Mouse (Mus musculus) T-helper 2 cell (primary cell): Measurements from ENCODE around the gene Mrps27.

Experiments used
- in situ Hi-C: fragments of 300-600 bp; cut with MboI, MseI; formaldehyde crosslinking; loops from one replicate; pipeline ENCODE4 v1.15.1; 2025; ENCODE audit warnings: high pct_unique_total_duplicates

Gene Mrps27

DNA sequence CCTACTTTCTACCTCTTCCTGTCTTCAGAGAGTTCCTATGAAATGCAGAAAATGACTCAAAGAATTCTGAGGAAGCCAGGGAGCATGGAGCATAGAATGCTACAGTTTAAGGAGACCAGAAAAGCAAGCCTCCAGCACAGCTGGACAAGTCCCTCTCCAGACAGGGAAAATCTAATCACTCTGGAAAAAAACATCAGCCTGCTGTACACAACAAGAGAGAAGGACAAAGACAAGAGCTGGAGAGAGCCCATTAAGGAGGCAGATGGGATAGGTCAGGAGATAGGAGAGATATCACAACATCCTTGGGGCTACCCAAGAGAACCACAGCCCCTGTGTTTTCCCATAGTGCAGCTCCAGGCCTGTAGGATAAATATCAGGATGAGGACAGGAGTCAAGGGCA is 92.5 kb downstream of the Mrps27 start:
- in situ Hi-C loops: no loop called here

DNA sequence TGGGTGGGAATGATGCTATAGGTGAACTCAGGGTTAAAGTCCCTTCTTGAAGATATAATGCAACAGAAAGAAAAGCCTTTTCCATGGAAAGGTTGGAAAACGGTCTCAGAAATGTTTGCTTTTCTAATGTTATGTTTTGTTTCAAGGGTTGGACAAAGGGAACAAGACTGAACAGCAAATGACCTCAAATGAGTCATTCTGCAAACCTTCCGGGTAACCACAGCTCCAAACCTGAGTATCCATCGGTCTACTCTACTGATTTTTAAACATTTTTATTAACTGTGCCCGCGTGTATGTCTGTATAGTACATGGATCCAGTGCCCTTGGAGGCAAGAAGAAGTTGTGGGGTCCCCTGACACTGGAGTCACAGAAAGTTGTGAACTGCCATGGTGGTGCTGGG is 94.8 kb downstream of the Mrps27 start:
- in situ Hi-C loops: no loop called here

DNA sequence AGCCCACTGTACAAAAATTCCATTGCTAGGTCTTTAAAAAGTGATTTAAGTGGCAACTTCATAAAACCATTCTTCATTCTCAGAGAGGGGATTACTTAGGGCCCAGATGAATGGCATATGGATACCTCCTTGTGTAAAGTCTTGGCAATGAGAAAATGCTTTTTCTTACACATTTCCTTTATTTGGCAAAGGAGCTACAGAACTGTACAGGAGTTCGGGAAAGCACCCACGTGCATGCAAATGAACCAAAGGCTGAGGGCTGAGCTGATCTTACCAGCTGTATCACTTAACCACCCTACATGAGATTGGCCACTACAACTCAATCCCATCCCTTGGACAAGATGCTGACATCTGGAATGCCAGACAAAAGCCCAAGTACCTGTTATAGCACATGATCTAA is 95.6 kb downstream of the Mrps27 start:
- in situ Hi-C loops: loop anchor here (10.0 kb wide), 1 partner anchor 1285 kb away; no protein-coding TSS in a partner anchor

DNA sequence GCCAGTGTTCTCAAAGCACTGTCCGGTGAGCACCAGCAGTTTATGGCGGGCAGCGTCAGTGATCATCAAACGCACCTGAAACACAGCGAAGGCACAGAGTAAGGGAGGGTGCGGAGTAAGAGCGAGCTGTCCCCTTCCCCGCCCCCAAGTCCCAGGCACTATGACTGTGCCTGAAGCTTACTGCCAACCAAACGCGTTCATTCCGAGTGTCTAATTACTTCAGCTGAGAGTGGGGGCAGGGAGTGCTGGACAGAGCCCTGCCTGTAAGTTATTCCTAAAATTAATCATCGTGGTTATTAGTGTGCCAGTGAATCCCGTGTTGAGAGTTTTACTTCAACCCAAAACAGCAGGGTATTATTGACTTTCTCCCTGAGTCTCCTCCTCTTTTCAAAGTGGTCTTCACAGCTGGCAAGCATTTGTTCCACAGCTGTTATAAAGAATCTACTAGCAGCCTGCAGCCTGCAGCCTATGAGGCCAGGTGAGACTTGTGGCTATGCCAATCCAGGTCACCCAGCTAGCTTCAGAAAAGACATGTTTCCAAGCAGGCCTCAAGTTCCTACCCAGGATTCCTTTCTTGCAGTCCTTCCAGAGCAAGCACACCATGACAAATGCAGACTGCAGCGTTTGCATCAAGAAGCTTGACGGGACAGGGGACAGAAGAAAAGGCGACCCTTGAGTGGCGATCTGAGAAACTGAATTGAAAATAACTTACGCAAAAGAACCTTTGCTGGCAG is 97.3 kb downstream of the Mrps27 start:
- in situ Hi-C loops: loop anchor here (10.0 kb wide), 1 partner anchor 1287 kb away; no protein-coding TSS in a partner anchor

DNA sequence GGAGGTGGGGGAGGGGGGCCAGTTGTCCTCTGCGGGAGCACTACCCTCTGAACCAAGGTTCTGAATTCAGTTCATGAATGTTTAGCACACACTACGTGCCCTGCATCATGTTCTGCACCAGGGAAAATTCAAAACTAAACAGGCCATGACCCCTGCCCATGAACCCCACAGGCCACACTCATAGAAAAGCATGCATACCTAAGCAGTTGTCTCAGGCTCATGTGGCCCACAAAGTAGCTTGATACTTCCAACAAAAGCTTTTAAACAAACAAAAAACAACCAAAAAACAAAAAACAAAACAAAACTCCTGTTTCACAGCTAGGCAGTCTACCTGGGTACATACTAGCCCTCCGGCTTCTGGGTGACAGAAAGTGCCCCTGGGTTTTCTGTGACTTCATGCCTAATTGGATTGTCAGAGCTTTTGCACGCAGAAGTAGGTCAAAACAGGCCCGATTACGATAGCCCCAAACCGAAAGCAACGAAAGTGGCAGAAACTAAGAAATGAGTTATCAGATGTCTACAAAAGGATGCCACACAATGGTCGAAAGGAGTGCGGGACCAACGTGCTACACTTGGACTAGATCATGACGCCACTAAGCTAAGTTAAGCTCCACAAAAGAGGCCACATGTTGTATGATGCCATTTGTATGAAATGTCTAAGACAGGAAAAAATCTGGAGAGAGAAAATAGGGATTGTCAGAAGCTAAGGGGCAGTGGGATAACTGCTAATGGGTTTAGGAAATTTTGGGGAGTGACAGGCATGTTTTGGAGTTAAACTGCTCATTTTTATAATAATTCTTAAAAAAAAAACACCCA is 98.1 kb downstream of the Mrps27 start:
- in situ Hi-C loops: loop anchor here (10.0 kb wide), 1 partner anchor 1288 kb away; no protein-coding TSS in a partner anchor

DNA sequence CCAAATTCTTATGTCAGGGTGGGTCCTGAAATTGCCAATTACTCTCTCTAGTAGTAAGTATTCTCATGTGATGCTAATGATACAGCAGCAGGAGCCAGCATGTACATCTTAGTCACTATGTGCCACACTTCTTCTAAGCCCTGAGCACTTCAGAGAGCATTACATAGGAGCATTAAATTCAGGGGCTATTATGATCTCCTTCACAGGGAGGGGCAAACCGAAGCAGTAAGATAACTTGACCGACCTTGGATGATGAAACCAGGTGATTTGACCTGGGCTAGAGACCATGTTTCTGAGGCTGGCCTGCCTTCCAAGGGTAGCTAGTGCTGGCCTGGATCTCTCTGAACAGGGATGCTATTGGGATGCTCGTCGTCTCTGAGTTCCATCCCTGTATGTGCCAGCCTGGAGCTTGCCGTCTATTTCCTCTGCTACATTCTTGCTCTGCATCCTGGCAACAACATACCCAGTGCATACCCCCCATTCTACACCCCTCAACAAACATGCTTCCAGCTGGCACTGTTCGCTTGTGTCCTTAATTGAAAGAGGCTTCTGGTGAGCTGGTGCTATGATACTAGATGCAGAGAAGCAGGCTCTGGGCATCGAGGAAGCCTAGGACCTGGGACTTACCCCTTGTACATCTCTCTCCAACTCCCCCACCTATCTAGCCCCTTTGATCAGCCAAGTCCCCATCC is 99.0 kb downstream of the Mrps27 start:
- in situ Hi-C loops: loop anchor here (10.0 kb wide), 1 partner anchor 1289 kb away; no protein-coding TSS in a partner anchor

DNA sequence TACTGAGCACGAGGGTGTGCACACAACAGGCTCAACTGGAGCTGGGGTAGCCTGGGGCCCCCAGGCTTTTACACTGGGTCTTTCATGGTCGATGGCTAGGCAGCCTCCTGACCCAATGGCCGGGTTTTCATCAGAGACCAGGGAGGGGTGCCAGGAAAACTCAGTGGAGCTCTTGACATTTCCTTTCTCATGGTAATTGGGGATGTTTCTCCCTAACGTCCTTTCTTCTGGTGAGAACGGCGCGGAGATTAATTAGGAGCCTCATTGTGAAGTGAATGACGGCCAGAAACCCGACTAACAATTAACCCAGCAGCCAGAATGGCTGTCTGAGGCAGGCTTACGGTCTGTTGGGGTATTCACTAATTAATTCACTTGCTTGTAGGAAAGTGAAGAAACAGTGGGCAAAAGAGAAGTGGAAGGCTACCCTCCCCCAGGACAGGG is 99.9 kb downstream of the Mrps27 start:
- in situ Hi-C loops: loop anchor here (10.0 kb wide), 1 partner anchor 1290 kb away; no protein-coding TSS in a partner anchor

DNA sequence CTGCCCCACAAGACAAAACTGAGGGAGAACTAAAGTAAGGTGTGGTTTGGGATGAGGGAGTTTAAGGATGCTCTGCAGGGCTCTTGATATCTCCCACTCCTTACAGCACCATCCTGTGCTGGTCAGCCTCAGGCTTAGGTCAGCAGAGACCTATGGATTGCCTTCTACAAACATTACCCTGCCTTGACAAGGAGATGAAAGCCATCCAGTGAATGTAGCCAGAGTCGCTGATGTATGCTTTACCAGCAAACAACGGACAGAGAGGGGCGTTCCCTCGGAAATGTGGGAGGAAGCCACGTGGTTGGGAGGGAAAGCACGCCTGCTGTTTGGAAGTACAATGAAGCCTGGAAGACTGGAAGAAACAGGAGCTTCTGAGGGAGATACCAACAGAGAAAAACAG is 100.3 kb downstream of the Mrps27 start:
- in situ Hi-C loops: loop anchor here (10.0 kb wide), 1 partner anchor 1290 kb away; no protein-coding TSS in a partner anchor

DNA sequence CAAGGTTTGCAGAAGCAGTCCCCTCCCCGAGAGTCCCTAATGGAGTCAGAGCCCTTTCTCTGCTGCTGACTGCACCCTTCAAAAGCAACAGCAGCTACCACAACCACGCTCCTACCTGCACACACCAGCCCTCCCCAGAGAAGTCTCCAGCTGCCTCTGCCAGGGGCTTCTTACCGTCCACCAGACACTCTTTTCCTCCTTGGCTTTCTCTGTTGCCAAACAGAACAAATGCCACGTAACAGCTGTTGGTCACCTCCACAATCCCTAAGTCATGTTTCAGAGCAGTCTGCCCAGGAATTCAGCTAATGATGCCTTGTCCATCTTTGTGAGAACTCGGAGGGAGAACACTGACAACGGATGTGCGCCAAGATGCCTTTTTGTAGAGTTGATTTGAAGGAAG is 102.4 kb downstream of the Mrps27 start:
- in situ Hi-C loops: loop anchor here (10.0 kb wide), 1 partner anchor 1292 kb away; no protein-coding TSS in a partner anchor

DNA sequence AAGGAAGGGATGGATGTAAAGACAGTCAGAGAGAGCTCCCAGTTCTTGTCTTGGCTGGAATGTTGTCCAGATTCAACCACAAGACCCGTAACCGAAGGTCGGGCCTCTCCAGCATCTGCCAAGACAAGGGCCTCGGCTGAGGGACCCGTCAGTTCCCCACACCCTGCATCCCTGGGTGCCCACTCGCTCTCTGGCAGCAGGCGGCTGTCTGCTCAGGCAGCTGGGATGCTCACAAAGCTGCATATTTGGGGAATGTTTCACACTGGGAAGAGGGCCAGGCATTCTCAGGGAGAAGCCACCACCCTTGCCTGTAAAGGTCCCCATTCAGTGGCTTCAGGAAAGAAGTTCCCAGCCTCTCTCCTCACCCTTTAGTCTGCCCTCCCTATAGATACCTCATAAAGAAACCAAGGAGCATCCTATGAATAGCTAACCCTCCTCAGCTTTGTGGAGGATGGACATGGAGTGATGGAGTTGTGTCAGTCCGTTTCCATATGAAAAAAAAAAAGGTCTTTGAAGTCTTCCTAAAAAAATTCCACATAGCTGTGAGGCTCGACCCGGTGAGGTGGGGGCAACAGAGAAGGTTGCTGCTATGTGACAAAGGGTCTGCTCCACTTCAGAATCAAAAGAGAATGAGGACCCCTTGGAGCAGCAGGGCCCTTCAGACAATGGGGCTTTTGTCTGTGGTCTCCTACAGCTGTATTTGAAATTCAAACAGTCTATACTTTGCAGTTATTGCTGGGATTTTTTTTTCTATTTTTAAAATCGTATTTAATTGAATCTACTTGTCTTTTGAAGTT is 103.0 kb downstream of the Mrps27 start:
- in situ Hi-C loops: loop anchor here (10.0 kb wide), 1 partner anchor 1293 kb away; no protein-coding TSS in a partner anchor

DNA sequence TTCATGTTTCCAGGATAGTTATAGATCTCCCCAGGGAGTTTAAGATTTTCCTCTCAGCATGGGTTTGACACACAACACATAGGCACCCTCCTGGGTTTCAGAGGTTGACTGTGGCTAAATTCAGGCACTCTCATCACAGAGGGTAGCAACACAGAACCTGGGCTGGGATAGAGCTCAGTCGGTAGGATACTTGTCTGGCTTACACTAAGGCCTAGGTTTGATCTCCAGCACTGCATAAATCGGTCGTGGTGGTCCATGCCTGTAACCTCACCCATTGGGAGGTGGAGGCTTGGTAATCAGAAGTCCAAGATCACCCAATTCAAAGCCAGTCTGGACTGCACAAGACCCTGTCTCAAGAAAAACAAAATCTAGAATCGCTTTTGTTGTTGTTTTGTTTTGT is 103.7 kb downstream of the Mrps27 start:
- in situ Hi-C loops: loop anchor here (10.0 kb wide), 1 partner anchor 1293 kb away; no protein-coding TSS in a partner anchor

DNA sequence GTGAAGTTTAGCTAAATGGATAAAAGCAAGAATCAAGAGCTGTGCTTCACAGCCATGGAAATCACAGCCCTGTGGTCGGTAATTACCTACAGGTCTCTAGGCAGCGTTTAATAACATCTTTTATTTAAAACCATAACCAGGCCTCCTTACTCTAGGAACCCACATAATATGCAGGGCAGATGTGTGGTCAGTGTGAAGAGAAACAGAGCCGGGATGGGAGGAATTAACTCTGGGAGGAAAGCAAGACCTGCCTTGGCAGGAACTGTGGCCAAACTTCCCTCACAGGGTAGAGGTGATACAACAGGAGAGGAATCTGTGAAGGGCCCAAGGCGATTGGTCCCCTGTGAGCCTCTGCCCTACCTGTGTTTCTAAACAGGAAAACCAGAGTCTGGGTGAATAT is 105.0 kb downstream of the Mrps27 start:
- in situ Hi-C loops: loop anchor here (10.0 kb wide), 1 partner anchor 1295 kb away; no protein-coding TSS in a partner anchor

DNA sequence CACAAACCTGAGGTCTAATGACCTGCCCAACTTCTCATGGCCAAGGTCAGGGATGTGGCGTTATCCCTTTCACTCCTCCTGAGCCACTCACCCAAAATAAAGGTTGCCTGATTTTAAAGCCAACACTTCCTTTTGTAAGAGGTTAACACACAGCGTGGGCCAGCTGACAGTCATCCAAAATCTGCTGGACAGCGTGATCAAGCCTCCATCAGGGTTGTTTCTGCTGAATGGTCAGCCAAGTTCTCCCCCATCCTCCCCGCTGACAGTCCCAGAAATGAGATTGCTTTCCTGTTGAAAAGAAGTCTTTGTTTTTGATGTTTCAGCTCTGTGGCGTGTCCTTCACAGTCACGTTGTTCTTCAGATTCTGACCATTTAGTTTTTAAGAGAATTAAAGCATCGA is 106.2 kb downstream of the Mrps27 start:
- in situ Hi-C loops: loop anchor here (10.0 kb wide), 1 partner anchor 764 kb away; no protein-coding TSS in a partner anchor

DNA sequence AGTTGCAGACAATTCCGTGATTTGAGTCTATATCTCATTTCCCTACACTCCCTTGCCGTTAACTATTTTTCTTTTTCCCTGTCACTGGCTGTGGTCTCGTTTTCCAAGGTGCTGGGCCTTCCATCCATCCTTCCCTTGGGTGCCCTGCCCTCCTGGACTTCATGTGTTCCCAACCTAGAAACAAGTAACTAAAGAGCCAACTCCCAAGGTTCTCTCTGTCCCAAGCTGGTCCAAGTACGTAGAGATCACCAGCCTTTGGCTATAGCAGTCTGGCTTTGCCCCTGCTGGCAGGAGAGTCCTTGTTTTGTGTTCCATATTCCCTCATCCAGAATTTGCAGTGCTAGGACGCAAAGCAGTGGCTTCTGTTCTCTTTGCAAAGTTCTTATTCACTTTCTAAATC is 106.7 kb downstream of the Mrps27 start:
- in situ Hi-C loops: loop anchor here (10.0 kb wide), 1 partner anchor 764 kb away; no protein-coding TSS in a partner anchor

DNA sequence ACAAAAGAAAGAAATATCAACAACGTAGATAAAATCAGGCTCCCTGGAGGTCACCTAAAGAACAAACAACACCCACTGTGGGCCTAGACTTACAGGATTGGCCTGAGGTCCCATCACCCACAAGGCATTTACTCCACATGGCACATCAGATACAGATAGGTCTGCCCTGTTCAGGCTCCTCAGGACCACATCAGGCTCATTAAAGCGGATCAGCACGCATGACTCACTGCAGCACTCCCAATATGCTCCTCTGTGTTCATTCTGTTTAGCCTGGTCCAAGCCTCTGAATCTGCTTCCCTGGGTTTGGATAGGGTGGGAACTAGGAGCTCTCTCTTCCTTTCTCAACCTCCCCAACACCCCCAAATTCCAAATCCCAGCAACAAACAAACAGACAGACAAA is 107.9 kb downstream of the Mrps27 start:
- in situ Hi-C loops: loop anchor here (10.0 kb wide), 1 partner anchor 762 kb away; no protein-coding TSS in a partner anchor

DNA sequence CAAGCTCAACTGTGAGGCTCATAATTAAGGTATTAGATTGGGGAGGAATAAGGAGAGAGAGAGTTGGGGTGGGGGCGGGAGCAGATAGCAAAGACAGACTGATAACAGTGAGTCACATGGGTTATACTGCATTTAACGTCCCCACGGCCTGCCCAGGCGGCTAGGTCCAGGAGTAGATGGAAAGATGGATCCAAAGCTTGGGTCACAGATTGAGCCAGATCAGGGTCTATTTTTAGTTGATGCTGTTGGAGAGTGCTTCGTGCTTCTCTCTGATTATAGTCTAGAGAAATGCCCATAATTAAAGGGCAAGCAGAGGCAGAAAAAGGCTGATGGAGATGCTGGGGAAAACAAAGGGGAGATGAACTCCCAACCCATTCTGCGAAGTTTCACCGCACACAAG is 110.4 kb downstream of the Mrps27 start:
- in situ Hi-C loops: loop anchor here (10.0 kb wide), 1 partner anchor 760 kb away; no protein-coding TSS in a partner anchor

DNA sequence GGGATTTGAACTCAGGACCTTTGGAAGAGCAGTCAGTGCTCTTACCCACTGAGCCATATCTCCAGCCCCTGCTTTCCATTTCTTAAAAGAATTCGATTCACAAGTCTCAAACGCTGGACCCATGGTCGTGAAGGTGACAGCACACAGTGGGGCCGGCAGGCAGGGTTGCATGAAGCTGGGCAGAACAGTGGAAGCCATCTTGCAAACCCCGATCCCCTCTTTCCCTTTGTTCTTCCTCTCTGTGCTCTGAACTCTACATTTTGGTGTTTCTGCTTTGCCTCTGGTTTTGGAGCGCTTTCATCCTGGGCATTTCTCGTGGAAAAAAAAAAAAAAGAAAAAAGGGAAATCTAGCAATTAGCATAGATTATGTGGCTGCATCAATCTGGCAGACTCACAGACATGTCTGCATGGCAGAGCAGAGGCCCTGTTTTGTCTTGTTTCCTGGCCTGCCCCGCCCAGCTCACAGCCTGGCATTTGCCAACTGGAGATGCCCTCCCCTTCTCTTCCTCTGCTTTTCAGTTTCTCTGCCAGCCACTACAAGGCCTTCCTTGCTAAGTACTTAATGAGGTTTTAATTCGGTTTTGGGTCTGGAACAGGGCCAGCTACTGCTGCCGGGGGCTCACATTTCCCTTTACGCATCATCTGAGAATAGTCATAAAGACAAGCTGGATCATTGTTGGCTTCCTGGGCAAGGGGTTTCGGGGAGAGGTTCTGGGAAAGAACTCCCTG is 114.2 kb downstream of the Mrps27 start:
- in situ Hi-C loops: loop anchor here (10.0 kb wide), 1 partner anchor 756 kb away; no protein-coding TSS in a partner anchor

DNA sequence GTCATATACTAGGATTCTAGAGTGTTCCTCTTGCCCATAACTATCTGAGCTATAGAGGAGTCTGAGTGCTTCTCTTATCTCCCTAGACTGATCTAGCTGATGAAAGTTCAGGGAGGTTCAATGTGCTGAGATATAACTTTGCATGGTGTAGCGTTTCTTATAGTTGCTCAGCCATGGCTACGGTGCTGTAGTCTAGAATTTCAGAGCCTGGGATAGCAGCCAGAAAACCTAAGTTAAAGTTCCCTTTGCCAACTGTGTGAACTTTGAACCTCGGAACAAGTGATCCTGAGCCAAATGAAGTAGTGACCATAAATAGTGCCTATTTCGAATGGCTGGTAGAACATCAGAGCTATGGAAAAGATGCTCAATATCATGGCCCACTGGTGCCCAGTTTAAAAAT is 115.0 kb downstream of the Mrps27 start:
- in situ Hi-C loops: loop anchor here (10.0 kb wide), 1 partner anchor 755 kb away; no protein-coding TSS in a partner anchor

DNA sequence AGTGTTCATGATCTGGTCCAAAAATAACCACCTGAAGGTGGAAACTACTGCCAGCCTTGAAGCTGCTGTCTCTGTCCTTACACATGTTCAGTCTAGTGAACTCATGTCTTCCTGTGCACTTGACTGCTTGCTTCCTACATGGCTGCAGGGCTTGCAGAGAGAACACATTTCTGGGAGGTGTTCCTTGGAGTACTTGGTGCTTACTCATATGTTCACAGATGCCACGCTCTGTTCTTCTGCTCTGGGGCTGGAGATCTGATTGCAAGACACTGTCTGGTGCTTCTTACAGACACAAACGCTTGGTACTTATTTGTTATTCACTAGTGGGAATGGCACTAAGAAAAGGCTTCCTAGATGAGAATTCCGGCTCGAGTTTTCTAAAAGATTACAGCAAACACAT is 117.3 kb downstream of the Mrps27 start:
- in situ Hi-C loops: no loop called here

DNA sequence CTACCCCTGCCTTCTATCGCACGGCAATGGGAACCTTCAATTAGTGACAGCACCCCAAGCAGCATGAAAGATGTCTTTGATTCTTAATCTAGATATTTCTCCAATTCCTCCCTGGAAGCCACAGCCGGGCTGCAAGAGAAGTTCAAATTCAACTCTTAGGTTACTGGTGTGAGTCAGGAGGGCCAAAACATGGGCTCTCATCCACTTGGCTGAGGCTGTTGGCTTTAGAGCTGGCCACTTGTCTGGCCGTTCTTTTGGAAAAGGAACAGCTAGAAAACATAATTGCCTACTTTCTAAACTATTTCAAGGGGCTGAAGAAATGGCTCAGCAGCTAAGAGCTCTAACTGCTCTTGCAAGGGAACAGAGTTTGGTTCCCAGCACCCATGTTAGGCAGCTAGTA is 120.0 kb downstream of the Mrps27 start:
- in situ Hi-C loops: no loop called here
